Mouse (Mus musculus): ENCODE measurements at regions not wholly inside any gene's neighbourhood (a gene's known extent, or its start where the extent isn't known, plus 50 kb on each side); places are given as distances from the start of the nearest gene placed in this dataset.

GRCm38 (mm10) chr4:26766235-26767228 lies 419.8 kb upstream of the Manea start:
- DNase-seq (ENCODE audit: low spot score) (no peak), ATAC-seq (ENCODE audit: extremely low read depth, insufficient number of reproducible peaks, low FRiP score, poor library complexity, severe bottlenecking) (no peak)
- H3K36me3 ChIP-seq (replicated peaks): no peaks in the 10 kb centered on the region
- H3K27me3 ChIP-seq (ENCODE audit: insufficient read depth, low read length): no peaks in the 10 kb centered on the region
- no peak overlapping the region for H3K4me3 ChIP-seq (ENCODE audit: low read depth, low read length)
- TF ChIP-seq POLR2AphosphoS5 (IDR thresholded peaks at IDR 0.05; ENCODE audit: insufficient replicate concordance, low read depth, low read length) (no peak), GATA1 (IDR thresholded peaks at IDR 0.05; ENCODE audit: borderline replicate concordance, low read length) (no peak), CTCF (IDR thresholded peaks at IDR 0.05; ENCODE audit: low read depth, low read length) (no peak), GATA2 (IDR thresholded peaks at IDR 0.05; ENCODE audit: borderline replicate concordance, low read depth, low read length) (no peak), TAL1 (conservative IDR thresholded peaks at IDR 0.05; ENCODE audit: low read depth, low read length) (no peak)
- no peaks in the 10 kb centered on the region for H3K4me1 ChIP-seq (ENCODE audit: insufficient read depth, low read depth, low read length)
- H3K9me3 ChIP-seq (replicated peaks): no peaks in the 10 kb centered on the region

GRCm38 (mm10) chr4:26740815-26741214 lies 394.1 kb upstream of the Manea start:
- ATAC-seq (ENCODE audit: extremely low read depth, insufficient number of reproducible peaks, low FRiP score, poor library complexity, severe bottlenecking): no peak
- no peak for DNase-seq (ENCODE audit: low spot score)
- TF ChIP-seq GATA1 (IDR thresholded peaks at IDR 0.05; ENCODE audit: borderline replicate concordance, low read length): no peak
- no peak for TF ChIP-seq CTCF (IDR thresholded peaks at IDR 0.05; ENCODE audit: low read depth, low read length)
- no peak for TF ChIP-seq TAL1 (conservative IDR thresholded peaks at IDR 0.05; ENCODE audit: low read depth, low read length)
- no peaks in the 10 kb centered on the region for H3K27me3 ChIP-seq (ENCODE audit: insufficient read depth, low read length)
- no peaks in the 10 kb centered on the region for H3K4me1 ChIP-seq (ENCODE audit: insufficient read depth, low read depth, low read length)
- no peaks in the 10 kb centered on the region for H3K36me3 ChIP-seq (replicated peaks)
- no peak overlapping the region for H3K4me3 ChIP-seq (ENCODE audit: low read depth, low read length)
- H3K9me3 ChIP-seq (replicated peaks): no peaks in the 10 kb centered on the region

GRCm38 (mm10) chr4:26736381-26736780 lies 389.7 kb upstream of the Manea start:
- TF ChIP-seq CTCF (IDR thresholded peaks at IDR 0.05; ENCODE audit: low read depth, low read length) (no peak), POLR2AphosphoS5 (IDR thresholded peaks at IDR 0.05; ENCODE audit: insufficient replicate concordance, low read depth, low read length) (no peak), TAL1 (conservative IDR thresholded peaks at IDR 0.05; ENCODE audit: low read depth, low read length) (no peak), GATA2 (IDR thresholded peaks at IDR 0.05; ENCODE audit: borderline replicate concordance, low read depth, low read length) (no peak), GATA1 (IDR thresholded peaks at IDR 0.05; ENCODE audit: borderline replicate concordance, low read length) (no peak)
- Histone ChIP-seq H3K36me3 (replicated peaks) (no peaks in the 10 kb centered on the region), H3K9me3 (replicated peaks) (no peaks in the 10 kb centered on the region), H3K27me3 (ENCODE audit: insufficient read depth, low read length) (no peaks in the 10 kb centered on the region), H3K4me3 (ENCODE audit: low read depth, low read length) (no peak overlapping the region), H3K4me1 (ENCODE audit: insufficient read depth, low read depth, low read length) (no peaks in the 10 kb centered on the region)
- DNase-seq (ENCODE audit: low spot score) (no peak), ATAC-seq (ENCODE audit: extremely low read depth, insufficient number of reproducible peaks, low FRiP score, poor library complexity, severe bottlenecking) (no peak)

GRCm38 (mm10) chr4:26714437-26714836 lies 367.7 kb upstream of the Manea start:
- Histone ChIP-seq H3K4me3 (ENCODE audit: low read depth, low read length) (no peak overlapping the region), H3K9me3 (replicated peaks) (no peaks in the 10 kb centered on the region), H3K27me3 (ENCODE audit: insufficient read depth, low read length) (no peaks in the 10 kb centered on the region), H3K4me1 (ENCODE audit: insufficient read depth, low read depth, low read length) (no peaks in the 10 kb centered on the region), H3K36me3 (replicated peaks) (no peaks in the 10 kb centered on the region)
- ATAC-seq (ENCODE audit: extremely low read depth, insufficient number of reproducible peaks, low FRiP score, poor library complexity, severe bottlenecking) (no peak), DNase-seq (ENCODE audit: low spot score) (no peak)
- TF ChIP-seq CTCF (IDR thresholded peaks at IDR 0.05; ENCODE audit: low read depth, low read length) (no peak), TAL1 (conservative IDR thresholded peaks at IDR 0.05; ENCODE audit: low read depth, low read length) (no peak), GATA1 (IDR thresholded peaks at IDR 0.05; ENCODE audit: borderline replicate concordance, low read length) (no peak), POLR2AphosphoS5 (IDR thresholded peaks at IDR 0.05; ENCODE audit: insufficient replicate concordance, low read depth, low read length) (no peak), GATA2 (IDR thresholded peaks at IDR 0.05; ENCODE audit: borderline replicate concordance, low read depth, low read length) (no peak)

GRCm38 (mm10) chr4:26709964-26710363 lies 363.3 kb upstream of the Manea start:
- Histone ChIP-seq H3K4me3 (ENCODE audit: low read depth, low read length) (no peak overlapping the region), H3K9me3 (replicated peaks) (no peaks in the 10 kb centered on the region), H3K27me3 (ENCODE audit: insufficient read depth, low read length) (no peaks in the 10 kb centered on the region), H3K36me3 (replicated peaks) (no peaks in the 10 kb centered on the region), H3K4me1 (ENCODE audit: insufficient read depth, low read depth, low read length) (no peaks in the 10 kb centered on the region)
- DNase-seq (ENCODE audit: low spot score) (no peak), ATAC-seq (ENCODE audit: extremely low read depth, insufficient number of reproducible peaks, low FRiP score, poor library complexity, severe bottlenecking) (no peak)
- TF ChIP-seq CTCF (IDR thresholded peaks at IDR 0.05; ENCODE audit: low read depth, low read length) (no peak), TAL1 (conservative IDR thresholded peaks at IDR 0.05; ENCODE audit: low read depth, low read length) (no peak), POLR2AphosphoS5 (IDR thresholded peaks at IDR 0.05; ENCODE audit: insufficient replicate concordance, low read depth, low read length) (no peak), GATA2 (IDR thresholded peaks at IDR 0.05; ENCODE audit: borderline replicate concordance, low read depth, low read length) (no peak), GATA1 (IDR thresholded peaks at IDR 0.05; ENCODE audit: borderline replicate concordance, low read length) (no peak)

- ATAC-seq (ENCODE audit: extremely low read depth, insufficient number of reproducible peaks, low FRiP score, poor library complexity, severe bottlenecking) (no peak), DNase-seq (ENCODE audit: low spot score) (no peak)
- TF ChIP-seq TAL1 (conservative IDR thresholded peaks at IDR 0.05; ENCODE audit: low read depth, low read length) (no peak), GATA1 (IDR thresholded peaks at IDR 0.05; ENCODE audit: borderline replicate concordance, low read length) (no peak), CTCF (IDR thresholded peaks at IDR 0.05; ENCODE audit: low read depth, low read length) (no peak), POLR2AphosphoS5 (IDR thresholded peaks at IDR 0.05; ENCODE audit: insufficient replicate concordance, low read depth, low read length) (no peak), GATA2 (IDR thresholded peaks at IDR 0.05; ENCODE audit: borderline replicate concordance, low read depth, low read length) (no peak)
- H3K4me3 ChIP-seq (ENCODE audit: low read depth, low read length): no peak overlapping the region
- no peaks in the 10 kb centered on the region for H3K4me1 ChIP-seq (ENCODE audit: insufficient read depth, low read depth, low read length)
- H3K9me3 ChIP-seq (replicated peaks): no peaks in the 10 kb centered on the region
- H3K27me3 ChIP-seq (ENCODE audit: insufficient read depth, low read length): no peaks in the 10 kb centered on the region
- no peaks in the 10 kb centered on the region for H3K36me3 ChIP-seq (replicated peaks)
Observed at GRCm38 (mm10) chr4:26695964-26696363, 349.3 kb upstream of the Manea start.
